Comparison of ENCODE assay signal across 18 mouse cellular contexts in the genomic region with DNA sequence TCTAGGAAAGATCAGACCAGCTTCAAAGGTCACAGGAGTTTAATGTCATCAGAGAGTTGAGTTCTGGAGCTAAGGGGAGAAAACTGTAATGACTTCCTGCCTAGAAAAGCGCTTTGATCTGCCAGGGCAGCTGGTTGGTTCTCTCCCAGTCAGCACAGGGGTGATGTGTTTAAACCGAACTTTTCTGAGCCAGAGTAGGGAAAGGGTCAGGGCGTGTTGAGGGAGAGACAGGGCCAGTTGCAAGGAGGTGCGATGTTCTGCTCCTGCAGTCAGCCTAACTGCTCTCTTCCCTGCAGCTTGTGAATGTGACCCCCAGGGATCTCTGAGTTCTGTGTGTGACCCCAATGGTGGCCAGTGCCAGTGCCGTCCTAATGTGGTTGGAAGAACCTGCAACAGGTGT. TPM values are rescaled to one million over a fixed set of nuclear protein-coding genes. Genes with fewer than 3 reads are reported as not detected.
A peak's percentile ranks its signal among the peaks of the same experiment; 100 is the strongest.
DNase-seq lines count a peak whose midpoint lies in the region; ATAC-seq lines count a peak whose summit lies in the region.
"Had no signal": no experiment of that assay in that cellular context is flagged by ENCODE, and none has a peak within 500 bp of the region (broad histone marks: within the 10 kb centered on the region; RNA-seq: fewer than 3 reads in every experiment).

No protein-coding gene starts in this region.

- no peaks in the 10 kb centered on the region for H3K4me1 ChIP-seq in neural tube, embryonic 14.5 days (ENCODE audit: control insufficient read depth, insufficient read depth, low read length)
- no peaks in the 10 kb centered on the region for H3K4me1 ChIP-seq in liver, embryonic 11.5 days (replicated peaks; ENCODE audit: control insufficient read depth, insufficient read depth, low read length)
- H3K4me1 ChIP-seq: liver, embryonic 15.5 days; midbrain, embryonic 12.5 days had no signal

- no peaks in the 10 kb centered on the region for H3K9me3 ChIP-seq in neural tube, embryonic 14.5 days (ENCODE audit: control insufficient read depth, low read length)
- no peaks in the 10 kb centered on the region for H3K9me3 ChIP-seq in liver, embryonic 11.5 days (ENCODE audit: control insufficient read depth, low read length)
- H3K9me3 ChIP-seq: limb, embryonic 12.5 days; liver, embryonic 15.5 days; midbrain, embryonic 12.5 days had no signal

- no peaks in the 10 kb centered on the region for H3K27me3 ChIP-seq in neural tube, embryonic 14.5 days (ENCODE audit: control insufficient read depth, insufficient read depth, low read length)
- no peaks in the 10 kb centered on the region for H3K27me3 ChIP-seq in liver, embryonic 11.5 days (replicated peaks; ENCODE audit: control insufficient read depth, insufficient read depth, low read length)
- H3K27me3 ChIP-seq: limb, embryonic 12.5 days; liver, embryonic 15.5 days; midbrain, embryonic 12.5 days had no signal

- ATAC-seq in neural tube, embryonic 14.5 days (ENCODE audit: low read depth) = 0 out of 2 replicates have a peak, but pooled peaks have one; percentile 7
- no peak for ATAC-seq in liver, embryonic 11.5 days (replicated peaks; ENCODE audit: low FRiP score)
- ATAC-seq: intestine, postnatal 0 days had no signal

- H3K4me3 ChIP-seq in neural tube, embryonic 14.5 days (ENCODE audit: low read depth, low read length) = no peak overlapping the region
- H3K4me3 ChIP-seq in liver, embryonic 11.5 days (ENCODE audit: low read depth, low read length) = no peak overlapping the region
- H3K4me3 ChIP-seq: erythroblast, embryonic 14.5 days; limb, embryonic 12.5 days; liver, embryonic 15.5 days; midbrain, embryonic 12.5 days; myocyte had no signal

- peak; percentile 58 to 84 for DNase-seq in adrenal gland, adult (ENCODE audit: inconsistent age in 2 of 2, low spot score in 1 of 2)
- no peak for DNase-seq in adrenal gland, postnatal 25 days
- peak; percentile 91 for DNase-seq in heart, adult 11 months
- DNase-seq in heart, adult 8-10 months (ENCODE audit: low spot score) = no peak
- peak; percentile 11 for DNase-seq in lung, postnatal 36 days
- no peak for DNase-seq in lung, postnatal 4 days
- no peak for DNase-seq in liver, embryonic 11.5 days (ENCODE audit: low spot score)
- DNase-seq: cerebellum, adult 8-10 months; layer of hippocampus, postnatal 36 days; right cerebral cortex, postnatal 25 days had no signal

- no peak overlapping the region for H3K27ac ChIP-seq in neural tube, embryonic 14.5 days (ENCODE audit: low read depth, low read length)
- H3K27ac ChIP-seq in liver, embryonic 11.5 days (ENCODE audit: low read depth, low read length) = no peak overlapping the region
- H3K27ac ChIP-seq: limb, embryonic 12.5 days; liver, embryonic 15.5 days; midbrain, embryonic 12.5 days had no signal

- H3K9ac ChIP-seq in neural tube, embryonic 14.5 days (replicated peaks; ENCODE audit: low read depth, low read length) = no peak overlapping the region
- H3K9ac ChIP-seq in liver, embryonic 11.5 days (ENCODE audit: low read depth, low read length) = no peak overlapping the region
- H3K9ac ChIP-seq: limb, embryonic 12.5 days; liver, embryonic 15.5 days; midbrain, embryonic 12.5 days had no signal

- H3K36me3 ChIP-seq in neural tube, embryonic 14.5 days (ENCODE audit: control insufficient read depth, insufficient read depth, low read length) = no peaks in the 10 kb centered on the region
- peaks cover 13% of the 10 kb centered on the region for H3K36me3 ChIP-seq in liver, embryonic 11.5 days (ENCODE audit: control insufficient read depth, insufficient read depth, low read length)
- H3K36me3 ChIP-seq: liver, embryonic 15.5 days; midbrain, embryonic 12.5 days had no signal

- 69% methylated on average over 5 of the region's 5 CpGs for WGBS in neural tube, embryonic 14.5 days
- whole genome bisulfite sequencing in liver, embryonic 11.5 days = 68% methylated on average over 5 of the region's 5 CpGs

- H3K4me2 ChIP-seq in neural tube, embryonic 14.5 days (ENCODE audit: low read depth, low read length) = no peak overlapping the region
- H3K4me2 ChIP-seq in liver, embryonic 11.5 days = no peak overlapping the region
- H3K4me2 ChIP-seq: limb, embryonic 12.5 days; liver, embryonic 15.5 days; midbrain, embryonic 12.5 days had no signal

RNA-seq across cellular contexts. Expression of a gene that starts 37.2 kb away (rescaled TPM):
- 133 and 138 TPM in 2 replicates for total RNA-seq in adrenal gland, postnatal 25 days (2021)
- 10 to 100 TPM; 44.0 to 51.1 (median 48.7) TPM for total RNA-seq in heart, adult 8-10 months (2022)
- polyA plus RNA-seq in neural tube, embryonic 14.5 days (2014; fragmentation: Nextera tagmentation; extraction: Ambion mirVana) = 4.9 and 26.7 TPM in 2 replicates
- 16.2 and 17.0 TPM in 2 replicates for polyA plus RNA-seq in liver, embryonic 11.5 days (2014; fragmentation: Nextera tagmentation; extraction: Ambion mirVana)
- total RNA-seq: hematopoietic stem cell, adult 5-6 weeks had no signal

RNA-seq across cellular contexts. Expression of a gene that starts 49.0 kb away (rescaled TPM):
- 264 and 301 TPM in 2 replicates for total RNA-seq in adrenal gland, postnatal 25 days (2021)
- total RNA-seq in heart, adult 8-10 months (2022) = 100 to 1,000 TPM; 368 to 419 (median 398) TPM
- 132 and 141 TPM in 2 replicates for polyA plus RNA-seq in neural tube, embryonic 14.5 days (2014; fragmentation: Nextera tagmentation; extraction: Ambion mirVana)
- polyA plus RNA-seq in liver, embryonic 11.5 days (2014; fragmentation: Nextera tagmentation; extraction: Ambion mirVana) = 139 and 157 TPM in 2 replicates

Comparison
In these comparisons a context has a peak if more than half of its experiments do, and no peak if none do; other contexts are left out.
1. DNase-seq: peak in adrenal gland, adult (2 of 2), heart, adult 11 months (single experiment) and lung, postnatal 36 days (single experiment); none in adrenal gland, postnatal 25 days (single experiment), heart, adult 8-10 months (single experiment), lung, postnatal 4 days (0 of 2) and liver, embryonic 11.5 days (single experiment).